Mouse (Mus musculus) bone marrow macrophage, adult 2 months (primary cell): ENCODE measurements around the gene Cyp2s1.

Experiments used
- CTCF ChIP-seq: IDR thresholded peaks from 2 replicates; pipeline ENCODE4 v1.5.1; 2012; ENCODE audit warnings: low read depth, mild to moderate bottlenecking, low read length, moderate library complexity
- POLR2A ChIP-seq: IDR thresholded peaks from 2 replicates; pipeline ENCODE4 v1.6.1; 2012; ENCODE audit warnings: mild to moderate bottlenecking, low read depth, low read length, borderline replicate concordance

- TF ChIP-seq POLR2A (no peak), CTCF (no peak)
Observed at GRCm38 (mm10) chr7:25816241-25816919, at the start of gene Cyp2s1.
